Mouse (Mus musculus): ENCODE data around the gene Gng11. TPM values are rescaled to one million over a fixed set of nuclear protein-coding genes. Genes with fewer than 3 reads are reported as not detected.
A peak's percentile ranks its signal among the peaks of the same experiment; 100 is the strongest.

Gene Gng11
- polyA plus RNA-seq, 1 experiment from 2014 or later, result 83.0 TPM

GRCm38 (mm10) chr6:4000716-4001115 lies 3.0 kb upstream of the Gng11 start:
- Histone ChIP-seq H3K4me2 (ENCODE audit: low read depth, low read length) (no peak overlapping the region), H3K27ac (ENCODE audit: low read length) (no peak overlapping the region), H3K4me3 (replicated peaks; ENCODE audit: low read length) (no peak overlapping the region), H3K9me3 (replicated peaks; ENCODE audit: control insufficient read depth, low read length) (no peaks in the 10 kb centered on the region), H3K9ac (ENCODE audit: low read length) (no peak overlapping the region), H3K36me3 (ENCODE audit: control insufficient read depth, insufficient read depth, low read length) (no peaks in the 10 kb centered on the region), H3K27me3 (ENCODE audit: control insufficient read depth, insufficient read depth, low read length) (no peaks in the 10 kb centered on the region), H3K4me1 (ENCODE audit: control insufficient read depth, insufficient read depth, low read length) (peaks cover 9% of the 10 kb centered on the region)
- 80% methylated on average over 3 of the region's 3 CpGs for WGBS
- no peak for ATAC-seq (ENCODE audit: insufficient read depth, low FRiP score)

GRCm38 (mm10) chr6:4003445-4003844 lies 259 bp upstream of the Gng11 start:
- Histone ChIP-seq H3K9ac (ENCODE audit: low read length) (peak overlapping the region; percentile 85; the same call in 1 of the 2 replicates), H3K9me3 (replicated peaks; ENCODE audit: control insufficient read depth, low read length) (no peaks in the 10 kb centered on the region), H3K27me3 (ENCODE audit: control insufficient read depth, insufficient read depth, low read length) (no peaks in the 10 kb centered on the region), H3K4me2 (ENCODE audit: low read depth, low read length) (peak overlapping the region; percentile 64), H3K4me1 (ENCODE audit: control insufficient read depth, insufficient read depth, low read length) (peaks cover 9% of the 10 kb centered on the region), H3K4me3 (replicated peaks; ENCODE audit: low read length) (peak overlapping the region; percentile 61), H3K36me3 (ENCODE audit: control insufficient read depth, insufficient read depth, low read length) (no peaks in the 10 kb centered on the region; the same call in 1 of the 2 replicates), H3K27ac (ENCODE audit: low read length) (peak overlapping the region; percentile 30)
- WGBS, result 34% methylated on average over 4 of the region's 4 CpGs
- peak; percentile 38; the same call in 1 of the 2 replicates for ATAC-seq (ENCODE audit: insufficient read depth, low FRiP score)

- no peaks in the 10 kb centered on the region for H3K27me3 ChIP-seq (ENCODE audit: control insufficient read depth, insufficient read depth, low read length)
- H3K9ac ChIP-seq (ENCODE audit: low read length), result no peak overlapping the region
- H3K9me3 ChIP-seq (replicated peaks; ENCODE audit: control insufficient read depth, low read length), result no peaks in the 10 kb centered on the region
- WGBS, result 38% methylated on average over 2 of the region's 2 CpGs
- no peak for ATAC-seq (ENCODE audit: insufficient read depth, low FRiP score)
- peaks cover 9% of the 10 kb centered on the region for H3K4me1 ChIP-seq (ENCODE audit: control insufficient read depth, insufficient read depth, low read length)
- peak overlapping the region; percentile 61 for H3K4me3 ChIP-seq (replicated peaks; ENCODE audit: low read length)
- H3K4me2 ChIP-seq (ENCODE audit: low read depth, low read length), result peak overlapping the region; percentile 64
- H3K36me3 ChIP-seq (ENCODE audit: control insufficient read depth, insufficient read depth, low read length), result no peaks in the 10 kb centered on the region; the same call in 1 of the 2 replicates
- no peak overlapping the region for H3K27ac ChIP-seq (ENCODE audit: low read length)
Observed at GRCm38 (mm10) chr6:4004808-4005207, 1.1 kb downstream of the Gng11 start.

GRCm38 (mm10) chr6:4008501-4009040 lies 4.9 kb downstream of the Gng11 start:
- no peak for ATAC-seq (ENCODE audit: insufficient read depth, low FRiP score)
- peaks cover 4% of the 10 kb centered on the region for H3K4me1 ChIP-seq (ENCODE audit: control insufficient read depth, insufficient read depth, low read length)
- H3K9ac ChIP-seq (ENCODE audit: low read length), result no peak overlapping the region

GRCm38 (mm10) chr6:4009548-4009947 lies 5.8 kb downstream of the Gng11 start:
- H3K4me1 ChIP-seq (ENCODE audit: control insufficient read depth, insufficient read depth, low read length), result peaks cover 4% of the 10 kb centered on the region
- no peak for ATAC-seq (ENCODE audit: insufficient read depth, low FRiP score)
- H3K4me2 ChIP-seq (ENCODE audit: low read depth, low read length), result no peak overlapping the region
- no peaks in the 10 kb centered on the region for H3K9me3 ChIP-seq (replicated peaks; ENCODE audit: control insufficient read depth, low read length)
- no peak overlapping the region for H3K4me3 ChIP-seq (replicated peaks; ENCODE audit: low read length)
- H3K27me3 ChIP-seq (ENCODE audit: control insufficient read depth, insufficient read depth, low read length), result no peaks in the 10 kb centered on the region
- no peaks in the 10 kb centered on the region; the same call in 1 of the 2 replicates for H3K36me3 ChIP-seq (ENCODE audit: control insufficient read depth, insufficient read depth, low read length)
- H3K9ac ChIP-seq (ENCODE audit: low read length), result no peak overlapping the region
- H3K27ac ChIP-seq (ENCODE audit: low read length), result no peak overlapping the region

More at GRCm38 (mm10) chr6:4008501-4009040, 4.9 kb downstream of the Gng11 start:
- Histone ChIP-seq H3K4me2 (ENCODE audit: low read depth, low read length) (no peak overlapping the region), H3K36me3 (ENCODE audit: control insufficient read depth, insufficient read depth, low read length) (no peaks in the 10 kb centered on the region; the same call in 1 of the 2 replicates), H3K9me3 (replicated peaks; ENCODE audit: control insufficient read depth, low read length) (no peaks in the 10 kb centered on the region), H3K27ac (ENCODE audit: low read length) (no peak overlapping the region), H3K27me3 (ENCODE audit: control insufficient read depth, insufficient read depth, low read length) (no peaks in the 10 kb centered on the region), H3K4me3 (replicated peaks; ENCODE audit: low read length) (no peak overlapping the region)
- WGBS, result 49% methylated on average over 2 of the region's 2 CpGs

GRCm38 (mm10) chr6:4022645-4023044 lies 18.9 kb downstream of the Gng11 start:
- H3K4me1 ChIP-seq (ENCODE audit: control insufficient read depth, insufficient read depth, low read length), result no peaks in the 10 kb centered on the region
- H3K9ac ChIP-seq (ENCODE audit: low read length), result no peak overlapping the region
- H3K4me2 ChIP-seq (ENCODE audit: low read depth, low read length), result no peak overlapping the region
- WGBS, result 33% methylated on average over 1 of the region's 1 CpGs
- H3K36me3 ChIP-seq (ENCODE audit: control insufficient read depth, insufficient read depth, low read length), result no peaks in the 10 kb centered on the region
- H3K27ac ChIP-seq (ENCODE audit: low read length), result no peak overlapping the region
- no peaks in the 10 kb centered on the region for H3K27me3 ChIP-seq (ENCODE audit: control insufficient read depth, insufficient read depth, low read length)
- no peak for ATAC-seq (ENCODE audit: insufficient read depth, low FRiP score)
- no peaks in the 10 kb centered on the region for H3K9me3 ChIP-seq (replicated peaks; ENCODE audit: control insufficient read depth, low read length)
- H3K4me3 ChIP-seq (replicated peaks; ENCODE audit: low read length), result no peak overlapping the region

- no peaks in the 10 kb centered on the region for H3K27me3 ChIP-seq (ENCODE audit: control insufficient read depth, insufficient read depth, low read length)
- no peak overlapping the region for H3K9ac ChIP-seq (ENCODE audit: low read length)
- no peaks in the 10 kb centered on the region for H3K36me3 ChIP-seq (ENCODE audit: control insufficient read depth, insufficient read depth, low read length)
- H3K9me3 ChIP-seq (replicated peaks; ENCODE audit: control insufficient read depth, low read length), result no peaks in the 10 kb centered on the region
- no peak for ATAC-seq (ENCODE audit: insufficient read depth, low FRiP score)
- 36% methylated on average over 2 of the region's 2 CpGs for WGBS
- no peaks in the 10 kb centered on the region for H3K4me1 ChIP-seq (ENCODE audit: control insufficient read depth, insufficient read depth, low read length)
- no peak overlapping the region for H3K27ac ChIP-seq (ENCODE audit: low read length)
- H3K4me2 ChIP-seq (ENCODE audit: low read depth, low read length), result no peak overlapping the region
- H3K4me3 ChIP-seq (replicated peaks; ENCODE audit: low read length), result no peak overlapping the region
Observed at GRCm38 (mm10) chr6:4026367-4026766, 22.7 kb downstream of the Gng11 start.

- no peak for ATAC-seq (ENCODE audit: insufficient read depth, low FRiP score)
- Histone ChIP-seq H3K4me3 (replicated peaks; ENCODE audit: low read length) (no peak overlapping the region), H3K4me2 (ENCODE audit: low read depth, low read length) (no peak overlapping the region), H3K9me3 (replicated peaks; ENCODE audit: control insufficient read depth, low read length) (no peaks in the 10 kb centered on the region), H3K27ac (ENCODE audit: low read length) (no peak overlapping the region), H3K9ac (ENCODE audit: low read length) (no peak overlapping the region), H3K4me1 (ENCODE audit: control insufficient read depth, insufficient read depth, low read length) (no peaks in the 10 kb centered on the region), H3K27me3 (ENCODE audit: control insufficient read depth, insufficient read depth, low read length) (no peaks in the 10 kb centered on the region), H3K36me3 (ENCODE audit: control insufficient read depth, insufficient read depth, low read length) (no peaks in the 10 kb centered on the region)
- WGBS, result 72% methylated on average over 3 of the region's 3 CpGs
Observed at GRCm38 (mm10) chr6:4030956-4031355, 27.3 kb downstream of the Gng11 start.

- Histone ChIP-seq H3K36me3 (ENCODE audit: control insufficient read depth, insufficient read depth, low read length) (no peaks in the 10 kb centered on the region), H3K4me1 (ENCODE audit: control insufficient read depth, insufficient read depth, low read length) (no peaks in the 10 kb centered on the region), H3K27ac (ENCODE audit: low read length) (no peak overlapping the region), H3K4me3 (replicated peaks; ENCODE audit: low read length) (no peak overlapping the region), H3K4me2 (ENCODE audit: low read depth, low read length) (no peak overlapping the region), H3K9ac (ENCODE audit: low read length) (no peak overlapping the region), H3K9me3 (replicated peaks; ENCODE audit: control insufficient read depth, low read length) (no peaks in the 10 kb centered on the region), H3K27me3 (ENCODE audit: control insufficient read depth, insufficient read depth, low read length) (no peaks in the 10 kb centered on the region)
- WGBS, result 53% methylated on average over 1 of the region's 1 CpGs
- ATAC-seq (ENCODE audit: insufficient read depth, low FRiP score), result no peak
Observed at GRCm38 (mm10) chr6:4041821-4042220, 38.1 kb downstream of the Gng11 start.
